Mouse (Mus musculus) liver, embryonic 14.5 days (tissue): ENCODE measurements around the gene Gm43518. TPM values are rescaled to one million over a fixed set of nuclear protein-coding genes. Genes with fewer than 3 reads are reported as not detected.

Experiments
- ATAC-seq: fragments of 200-750 bp; cut with Nextera tagmentation; 2 replicates; pipeline ENCODE4 v1.8.0; 2017; ENCODE audit warnings: moderate number of reproducible peaks, mild to moderate bottlenecking, moderate library complexity; ENCODE audit not compliant: insufficient read depth
- DNase-seq, 3 experiments: peaks; one replicate each; pipeline ENCODE4 v3.0.0-alpha.2; 2012 to 2013; ENCODE audit warnings: low read depth in 3 of 3, low spot score in 3 of 3
- H3K27ac ChIP-seq: fragments of 300-500 bp; sonication (generic); 2 replicates; pipeline ENCODE4 v1.5.1; 2014; ENCODE audit warnings: moderate library complexity, mild to moderate bottlenecking, control low read depth, inconsistent platforms
- H3K27me3 ChIP-seq: fragments of 300-500 bp; sonication (generic); 2 replicates; pipeline ENCODE4 v1.6.1; 2014; ENCODE audit warnings: mild to moderate bottlenecking, low read length, moderate library complexity; ENCODE audit not compliant: control insufficient read depth, insufficient read depth
- H3K36me3 ChIP-seq: fragments of 300-500 bp; sonication (generic); replicated peaks from 2 replicates; pipeline ENCODE4 v1.6.1; 2014; ENCODE audit warnings: low read depth; ENCODE audit not compliant: control insufficient read depth, insufficient read depth
- H3K4me1 ChIP-seq, 2 experiments: fragments of 200-500 bp in 1 of 2; fragments of 300-500 bp in 1 of 2; sonication (generic) in 1 of 2; replicated peaks; 2 replicates each; pipeline ENCODE4 v1.6.1; 2012 to 2014; ENCODE audit warnings: antibody characterized with exemption in 1 of 2, inconsistent platforms in 1 of 2, low read length in 1 of 2; ENCODE audit not compliant: control insufficient read depth in 2 of 2, insufficient read depth in 2 of 2
- H3K4me2 ChIP-seq: fragments of 300-500 bp; sonication (generic); 2 replicates; pipeline ENCODE4 v1.6.1; 2014; ENCODE audit warnings: low read depth, mild to moderate bottlenecking, control low read depth, moderate library complexity
- H3K4me3 ChIP-seq, 2 experiments: fragments of 200-500 bp in 1 of 2; fragments of 300-500 bp in 1 of 2; sonication (generic) in 1 of 2; 2 replicates each; pipeline ENCODE4 v1.5.1; 2012 to 2014; ENCODE audit warnings: low read depth in 2 of 2, low read length in 2 of 2, mild to moderate bottlenecking in 2 of 2, control low read depth in 1 of 2, inconsistent platforms in 1 of 2, moderate library complexity in 1 of 2; ENCODE audit not compliant: insufficient read depth in 1 of 2
- H3K9ac ChIP-seq: fragments of 300-500 bp; sonication (generic); replicated peaks from 2 replicates; pipeline ENCODE4 v1.6.1; 2014; ENCODE audit warnings: mild to moderate bottlenecking, control low read depth, moderate library complexity
- H3K9me3 ChIP-seq: fragments of 300-500 bp; sonication (generic); 2 replicates; pipeline ENCODE4 v1.6.1; 2016; ENCODE audit warnings: low read length, mixed read lengths; ENCODE audit not compliant: control insufficient read depth
- CTCF ChIP-seq: IDR thresholded peaks from 2 replicates; pipeline ENCODE4 v1.5.1; 2016; ENCODE audit warnings: antibody characterized with exemption, low read depth, control low read depth
- EP300 ChIP-seq: IDR thresholded peaks from 2 replicates; pipeline ENCODE4 v1.6.1; 2016; ENCODE audit warnings: antibody characterized with exemption, low read depth
- WGBS: fragments of 180-500 bp; shearing (Covaris S2); extraction: QIAGEN DNeasy Blood & Tissue Kit; methylation state at CpG from one replicate; pipeline ENCODE4 v1.1.7; 2014; ENCODE audit not compliant: insufficient replicate concordance; 5-methylcytosine and 5-hydroxymethylcytosine counted together
- polyA plus RNA-seq, 2 experiments: library from polyadenylated mRNA; depleted of rRNA in 1 of 2; stranded (reverse) in 1 of 2; unstranded in 1 of 2; fragments of >200 nt; fragmentation: Nextera tagmentation in 1 of 2; extraction: Ambion mirVana in 1 of 2; gene quantifications; 2 replicates each; pipeline versions ENCODE4 v1.2.1 to v1.2.3; 2012 to 2014

Gm43518 gene
- polyA plus RNA-seq, 2 experiments = 0.60 to 0.63 TPM

DNA sequence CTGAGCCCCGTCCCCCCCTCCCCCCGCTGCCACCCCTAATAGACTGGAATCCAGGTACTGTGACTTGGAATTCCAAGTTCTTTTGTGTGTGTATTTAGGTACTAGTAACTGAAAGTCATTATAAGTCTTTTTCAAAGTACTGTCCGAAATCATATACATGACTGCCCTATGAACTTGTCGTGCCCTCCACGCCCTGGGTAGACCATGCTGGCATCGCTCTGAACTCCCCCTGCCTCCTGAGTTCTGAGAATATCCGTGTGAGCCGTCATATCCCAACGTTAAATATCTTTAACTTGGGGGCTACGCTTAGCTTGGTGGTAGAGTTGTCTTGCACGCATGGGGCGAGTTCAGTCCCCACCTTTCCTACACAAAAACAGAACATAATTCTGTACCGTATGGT, 3.9 kb downstream of the Gm43518 start:
- peak overlapping the region; percentile 76 to 94 for H3K4me3 ChIP-seq
- H3K27ac ChIP-seq = peak overlapping the region; percentile 80
- no peaks in the 10 kb centered on the region for H3K27me3 ChIP-seq
- peak overlapping the region; percentile 88 for H3K4me2 ChIP-seq
- DNase-seq (no peak), ATAC-seq (no peak)
- no peaks in the 10 kb centered on the region for H3K9me3 ChIP-seq
- peaks cover 0 to 16% of the 10 kb centered on the region in 2 experiments for H3K4me1 ChIP-seq
- H3K9ac ChIP-seq = peak overlapping the region; percentile 97
- peaks cover 10% of the 10 kb centered on the region for H3K36me3 ChIP-seq
- 39% methylated on average over 13 of the region's 13 CpGs for WGBS
- TF ChIP-seq CTCF = no peak
- TF ChIP-seq EP300 = no peak

DNA sequence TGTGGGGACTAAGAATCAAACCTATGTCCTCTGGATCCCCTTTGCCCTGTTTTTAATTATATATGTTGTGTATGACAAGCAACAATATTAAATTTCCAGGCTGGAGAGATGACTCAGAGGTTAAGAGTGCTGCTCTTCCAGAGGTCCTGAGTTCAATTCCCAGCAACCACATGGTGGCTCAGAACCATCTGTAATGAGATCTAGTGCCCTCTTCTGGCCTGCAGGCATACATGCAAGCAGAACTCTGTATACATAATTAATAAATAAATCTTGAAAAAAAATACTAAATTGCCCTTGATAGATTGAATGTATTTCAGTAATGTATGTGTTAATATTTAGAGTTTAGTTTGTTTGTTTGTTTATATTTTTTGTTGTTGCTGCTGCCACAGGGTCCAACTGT, 5.7 kb downstream of the Gm43518 start:
- H3K4me2 ChIP-seq = no peak overlapping the region

GRCm38 (mm10) chr5:123933556-123933955, 6.3 kb downstream of the Gm43518 start:
- no peaks in the 10 kb centered on the region for H3K9me3 ChIP-seq
- TF ChIP-seq EP300 (no peak), CTCF (no peak)
- peak overlapping the region; percentile 34 to 54 for H3K4me3 ChIP-seq
- peak overlapping the region; percentile 71 for H3K27ac ChIP-seq
- no peaks in the 10 kb centered on the region for H3K36me3 ChIP-seq
- no peaks in the 10 kb centered on the region for H3K27me3 ChIP-seq
- WGBS = 51% methylated on average over 12 of the region's 12 CpGs
- peak overlapping the region; percentile 67 for H3K4me2 ChIP-seq
- H3K9ac ChIP-seq = peak overlapping the region; percentile 27
- peak in 1 of 3 experiments; percentile 39 for DNase-seq
- ATAC-seq = peak; percentile 21; the same call in 1 of the 2 replicates
- H3K4me1 ChIP-seq = peaks cover 0 to 16% of the 10 kb centered on the region in 2 experiments

More for the DNA sequence above, 5.7 kb downstream of the Gm43518 start:
- ATAC-seq (no peak), DNase-seq (no peak)
- Histone ChIP-seq H3K27ac (no peak overlapping the region), H3K9ac (no peak overlapping the region), H3K9me3 (no peaks in the 10 kb centered on the region), H3K27me3 (no peaks in the 10 kb centered on the region), H3K36me3 (peaks cover 2% of the 10 kb centered on the region; the same call in 1 of the 2 replicates), H3K4me3 (no peak overlapping the region), H3K4me1 (peaks cover 0 to 16% of the 10 kb centered on the region in 2 experiments)
- TF ChIP-seq CTCF = peak; percentile 53
- no peak for TF ChIP-seq EP300

DNA sequence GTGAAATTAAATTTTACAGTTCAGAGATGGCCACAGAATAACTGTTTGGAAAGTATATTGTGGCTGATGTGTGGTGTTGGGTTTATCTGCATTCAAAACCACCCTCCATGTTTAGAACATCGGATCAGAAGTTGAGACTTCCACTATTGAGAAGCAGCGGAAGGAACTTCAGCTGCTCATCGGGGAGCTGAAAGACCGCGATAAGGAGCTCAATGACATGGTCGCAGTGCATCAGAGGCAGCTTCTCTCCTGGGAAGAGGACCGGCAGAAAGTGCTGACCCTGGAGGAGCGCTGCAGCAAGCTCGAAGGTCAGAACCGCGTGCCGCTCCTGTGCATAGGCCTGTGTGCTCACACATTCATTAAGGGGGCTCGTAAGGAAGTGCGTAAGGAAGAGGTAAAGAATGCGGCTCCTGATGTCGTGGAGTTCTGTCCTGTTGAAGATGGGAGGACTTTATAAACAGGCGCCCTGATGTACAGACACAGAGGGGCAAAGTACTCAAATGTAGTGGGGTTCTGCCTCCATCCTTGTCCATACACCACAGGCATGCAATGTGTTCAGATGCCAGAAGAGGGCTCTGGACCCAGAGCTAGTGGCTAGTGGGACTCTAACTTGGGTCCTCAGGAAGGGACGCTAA, 6.9 kb downstream of the Gm43518 start:
- H3K36me3 ChIP-seq = no peaks in the 10 kb centered on the region
- WGBS = 25% methylated on average over 18 of the region's 18 CpGs
- peak overlapping the region; percentile 27 for H3K9ac ChIP-seq
- peak overlapping the region; percentile 34 to 54 for H3K4me3 ChIP-seq
- H3K4me2 ChIP-seq = peak overlapping the region; percentile 67
- peak overlapping the region; percentile 71 for H3K27ac ChIP-seq
- H3K27me3 ChIP-seq = no peaks in the 10 kb centered on the region
- no peaks in the 10 kb centered on the region for H3K9me3 ChIP-seq
- peak; percentile 28 to 56 (median 43) for DNase-seq
- TF ChIP-seq CTCF (peak; percentile 76), EP300 (no peak)
- H3K4me1 ChIP-seq = peaks cover 0 to 16% of the 10 kb centered on the region in 2 experiments
- ATAC-seq = peak; percentile 45; the same call in 1 of the 2 replicates

DNA sequence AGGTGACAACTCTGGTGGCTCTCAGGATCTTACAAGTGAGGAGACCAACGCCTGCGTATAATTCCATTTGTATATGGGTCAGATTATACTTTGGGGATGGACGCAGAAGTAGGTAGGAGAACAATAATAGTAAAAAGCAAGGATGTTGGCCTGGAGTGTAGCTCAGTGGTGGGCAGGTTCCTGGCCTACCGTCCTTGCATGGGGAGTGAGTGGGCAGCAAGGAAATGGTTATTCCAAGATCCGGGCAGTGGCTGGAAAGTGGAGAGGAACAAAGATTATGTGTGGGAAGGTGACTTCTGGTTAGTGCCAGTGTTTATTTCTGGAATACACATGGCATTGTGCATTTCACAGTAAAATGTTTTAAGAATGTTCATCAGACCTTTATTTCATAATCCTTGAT, 8.7 kb downstream of the Gm43518 start:
- peaks cover 0 to 16% of the 10 kb centered on the region in 2 experiments for H3K4me1 ChIP-seq
- no peak for TF ChIP-seq EP300
- no peak for TF ChIP-seq CTCF
- H3K36me3 ChIP-seq = no peaks in the 10 kb centered on the region
- H3K9me3 ChIP-seq = no peaks in the 10 kb centered on the region
- no peak overlapping the region for H3K4me3 ChIP-seq
- 80% methylated on average over 5 of the region's 5 CpGs for WGBS
- H3K27me3 ChIP-seq = no peaks in the 10 kb centered on the region
- no peak overlapping the region for H3K9ac ChIP-seq
- no peak overlapping the region for H3K4me2 ChIP-seq
- no peak overlapping the region for H3K27ac ChIP-seq
- DNase-seq (no peak), ATAC-seq (no peak)
